Mouse (Mus musculus): ENCODE data around the gene Gopc.
"Not testable (repeated sequence)": the region's sequence is repeated elsewhere in the genome, so short reads cannot be mapped to it uniquely, and the experiment has no call there.

Gopc gene

GRCm38 (mm10) chr10:52298568-52298967, 83.4 kb downstream of the Gopc start:
- peak; percentile 26 for DNase-seq (ENCODE audit: extremely low spot score)

GRCm38 (mm10) chr10:52295934-52296333, 86.0 kb downstream of the Gopc start:
- DNase-seq (ENCODE audit: extremely low spot score): no peak

- DNase-seq (ENCODE audit: extremely low spot score): no peak
Observed at GRCm38 (mm10) chr10:52293921-52294577, 87.9 kb downstream of the Gopc start.

- DNase-seq (ENCODE audit: extremely low spot score): not testable (repeated sequence)
Observed at GRCm38 (mm10) chr10:52292391-52292790, 89.5 kb downstream of the Gopc start.

GRCm38 (mm10) chr10:52289261-52289660, 92.7 kb downstream of the Gopc start:
- DNase-seq (ENCODE audit: extremely low spot score): no peak

- DNase-seq (ENCODE audit: extremely low spot score): no peak
Observed at GRCm38 (mm10) chr10:52287852-52288533, 93.9 kb downstream of the Gopc start.
